Mouse (Mus musculus) ES-Bruce4 (cell line): ENCODE measurements around the gene Ttc9c.

Experiments used
- CTCF ChIP-seq: IDR thresholded peaks from one replicate; pipeline ENCODE4 v1.8.1; 2011; ENCODE audit warnings: low read depth, low read length
- EP300 ChIP-seq: IDR thresholded peaks from 2 replicates; pipeline ENCODE4 v1.6.1; 2011; ENCODE audit warnings: low read depth, low read length; ENCODE audit not compliant: insufficient read depth

GRCm38 (mm10) chr19:8838041-8838730, 19.1 kb upstream of the Ttc9c start:
- no peak for TF ChIP-seq EP300
- TF ChIP-seq CTCF: no peak
